Mouse (Mus musculus) limb, embryonic 13.5 days (tissue): ENCODE data around the gene Sema4c. TPM values are rescaled to one million over a fixed set of nuclear protein-coding genes. Genes with fewer than 3 reads are reported as not detected.
A peak's percentile ranks its signal among the peaks of the same experiment; 100 is the strongest.

Experiments
- ATAC-seq: fragments of 200-750 bp; cut with Nextera tagmentation; 2 replicates; pipeline ENCODE4 v1.8.0; 2017; ENCODE audit warnings: low read depth, moderate number of reproducible peaks, moderate TSS enrichment; ENCODE audit not compliant: low FRiP score
- H3K27ac ChIP-seq: fragments of 300-500 bp; sonication (generic); 2 replicates; pipeline ENCODE4 v1.5.1; 2015; ENCODE audit warnings: inconsistent platforms, mild to moderate bottlenecking, moderate library complexity
- H3K27me3 ChIP-seq: fragments of 300-500 bp; sonication (generic); 2 replicates; pipeline ENCODE4 v1.6.1; 2015; ENCODE audit warnings: mild to moderate bottlenecking, inconsistent platforms
- H3K36me3 ChIP-seq: fragments of 300-500 bp; sonication (generic); 2 replicates; pipeline ENCODE4 v1.6.1; 2015; ENCODE audit warnings: inconsistent platforms, mild to moderate bottlenecking, moderate library complexity
- H3K4me1 ChIP-seq: fragments of 300-500 bp; sonication (generic); 2 replicates; pipeline ENCODE4 v1.6.1; 2015; ENCODE audit warnings: inconsistent platforms
- H3K4me2 ChIP-seq: fragments of 300-500 bp; sonication (generic); replicated peaks from 2 replicates; pipeline ENCODE4 v1.6.1; 2015; ENCODE audit warnings: inconsistent platforms, mild to moderate bottlenecking, moderate library complexity
- H3K4me3 ChIP-seq: fragments of 300-500 bp; sonication (generic); 2 replicates; pipeline ENCODE4 v1.5.1; 2015; ENCODE audit warnings: moderate library complexity, mild to moderate bottlenecking, inconsistent platforms
- H3K9ac ChIP-seq: fragments of 300-500 bp; sonication (generic); 2 replicates; pipeline ENCODE4 v1.6.1; 2015; ENCODE audit warnings: mild to moderate bottlenecking, inconsistent platforms
- H3K9me3 ChIP-seq: fragments of 300-500 bp; sonication (generic); 2 replicates; pipeline ENCODE4 v1.6.1; 2016; ENCODE audit warnings: inconsistent platforms
- WGBS: fragments of 180-500 bp; shearing (Covaris S2); methylation state at CpG from one replicate; pipeline ENCODE4 v1.1.7; 2015; 5-methylcytosine and 5-hydroxymethylcytosine counted together
- polyA plus RNA-seq: library from polyadenylated mRNA; unstranded; fragments of >200 nt; fragmentation: Nextera tagmentation; extraction: Ambion mirVana; gene quantifications from 2 replicates; pipeline ENCODE4 v1.2.1, GENCODE M21; 2015

The Sema4c gene
- polyA plus RNA-seq, 1 experiment from 2014 or later = 21.8 TPM

DNA sequence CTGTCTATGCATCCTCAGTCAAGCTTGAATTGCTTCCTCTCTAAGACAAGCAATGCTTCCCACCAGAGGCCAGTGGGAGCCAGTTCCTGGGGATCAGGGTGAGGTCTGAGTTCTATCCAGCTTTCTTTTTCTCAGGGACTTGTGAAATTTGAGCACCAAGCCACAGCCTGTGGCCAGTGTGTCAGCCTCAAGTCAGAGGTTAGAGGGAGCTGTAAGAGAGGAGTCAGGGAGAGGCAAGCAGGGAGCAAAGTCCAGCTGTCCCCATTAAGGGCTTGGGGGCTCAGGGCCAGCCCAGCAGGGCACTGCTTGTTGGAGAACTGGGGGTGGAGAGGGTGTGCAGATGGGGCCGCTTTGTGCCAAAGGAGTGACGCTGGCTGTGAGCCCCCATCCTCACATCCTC is 5.0 kb upstream of the Sema4c start:
- no peak for ATAC-seq
- peaks cover 47% of the 10 kb centered on the region for H3K4me1 ChIP-seq
- H3K36me3 ChIP-seq = no peaks in the 10 kb centered on the region
- H3K9ac ChIP-seq = no peak overlapping the region
- H3K9me3 ChIP-seq = no peaks in the 10 kb centered on the region
- no peaks in the 10 kb centered on the region for H3K27me3 ChIP-seq
- H3K4me3 ChIP-seq = no peak overlapping the region
- WGBS = 51% methylated on average over 2 of the region's 2 CpGs
- no peak overlapping the region for H3K27ac ChIP-seq
- H3K4me2 ChIP-seq = no peak overlapping the region

DNA sequence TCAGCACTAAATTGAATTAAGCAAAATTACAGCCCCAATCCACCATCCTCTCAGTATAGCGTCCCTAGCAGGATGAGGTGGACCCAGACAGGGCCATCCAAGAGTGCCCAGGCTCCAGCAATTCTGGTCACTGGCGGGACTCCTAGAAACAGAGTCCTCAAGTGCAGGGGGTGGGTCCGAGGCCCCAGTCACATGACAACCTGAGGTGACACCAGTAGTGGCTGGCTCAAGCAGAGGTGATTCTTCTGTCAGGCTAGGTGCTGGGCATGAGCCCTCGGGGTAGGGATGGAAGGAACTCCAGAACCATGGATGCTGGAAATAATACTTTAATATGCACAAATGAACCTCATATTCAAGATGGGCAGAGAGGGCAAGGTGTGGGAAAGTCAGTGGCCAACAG is 4.2 kb upstream of the Sema4c start:
- H3K9me3 ChIP-seq = no peaks in the 10 kb centered on the region
- no peak overlapping the region for H3K4me2 ChIP-seq
- H3K9ac ChIP-seq = no peak overlapping the region
- 59% methylated on average over 4 of the region's 4 CpGs for WGBS
- no peaks in the 10 kb centered on the region for H3K36me3 ChIP-seq
- peaks cover 39% of the 10 kb centered on the region for H3K4me1 ChIP-seq
- H3K4me3 ChIP-seq = no peak overlapping the region
- H3K27me3 ChIP-seq = no peaks in the 10 kb centered on the region
- ATAC-seq = no peak
- H3K27ac ChIP-seq = no peak overlapping the region

DNA sequence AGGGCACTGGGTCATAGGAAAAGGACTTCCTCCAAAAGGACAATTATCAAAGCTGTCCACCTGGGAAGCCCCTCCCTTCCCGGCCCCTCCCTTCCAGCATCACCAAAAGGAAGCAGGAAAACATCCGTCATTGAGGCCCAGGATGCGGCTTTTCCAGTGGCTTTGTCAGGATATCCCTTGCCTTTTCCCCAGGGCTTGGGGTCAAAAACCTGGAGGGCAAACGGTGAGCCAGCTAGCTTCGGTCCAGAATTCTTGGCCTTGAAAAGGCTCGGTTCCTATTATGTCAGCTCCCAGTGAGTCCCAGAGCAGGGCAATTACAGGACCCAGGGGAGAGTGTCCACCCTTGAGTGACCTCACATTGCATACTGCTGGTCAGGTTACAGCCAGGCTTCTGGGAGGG is 2.8 kb upstream of the Sema4c start:
- H3K36me3 ChIP-seq = no peaks in the 10 kb centered on the region
- H3K4me1 ChIP-seq = peaks cover 32% of the 10 kb centered on the region
- no peak overlapping the region for H3K27ac ChIP-seq
- WGBS = 32% methylated on average over 6 of the region's 6 CpGs
- H3K27me3 ChIP-seq = no peaks in the 10 kb centered on the region
- H3K4me3 ChIP-seq = no peak overlapping the region
- H3K9ac ChIP-seq = no peak overlapping the region
- H3K4me2 ChIP-seq = no peak overlapping the region
- H3K9me3 ChIP-seq = no peaks in the 10 kb centered on the region
- ATAC-seq = no peak

DNA sequence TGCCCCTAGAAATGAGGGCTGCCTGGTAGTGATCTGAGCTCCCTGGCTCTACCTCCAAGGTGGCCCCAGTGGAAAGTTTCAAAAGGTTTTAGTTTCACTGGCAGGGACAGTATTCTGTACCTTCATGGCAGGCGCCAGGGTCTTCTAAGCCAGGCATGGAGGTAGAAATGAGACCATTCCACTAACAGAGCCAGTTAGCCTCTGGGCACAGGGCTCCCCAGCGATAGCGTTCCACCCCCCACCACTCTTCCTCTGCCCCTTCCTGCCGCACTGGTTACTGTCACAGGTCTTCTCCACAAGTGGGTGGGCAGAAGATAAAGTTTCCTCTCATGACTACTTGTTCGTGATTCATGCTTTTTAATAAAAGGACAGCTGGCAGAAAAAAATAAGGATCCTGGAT is 1.7 kb upstream of the Sema4c start:
- Histone ChIP-seq H3K4me3 (no peak overlapping the region), H3K4me1 (peaks cover 42% of the 10 kb centered on the region), H3K36me3 (peaks cover 7% of the 10 kb centered on the region), H3K27me3 (no peaks in the 10 kb centered on the region), H3K27ac (no peak overlapping the region), H3K9me3 (no peaks in the 10 kb centered on the region), H3K9ac (no peak overlapping the region), H3K4me2 (0 out of 2 replicates have a peak overlapping the region, but pooled peaks have one; percentile 98)
- ATAC-seq = no peak
- 57% methylated on average over 5 of the region's 5 CpGs for WGBS

DNA sequence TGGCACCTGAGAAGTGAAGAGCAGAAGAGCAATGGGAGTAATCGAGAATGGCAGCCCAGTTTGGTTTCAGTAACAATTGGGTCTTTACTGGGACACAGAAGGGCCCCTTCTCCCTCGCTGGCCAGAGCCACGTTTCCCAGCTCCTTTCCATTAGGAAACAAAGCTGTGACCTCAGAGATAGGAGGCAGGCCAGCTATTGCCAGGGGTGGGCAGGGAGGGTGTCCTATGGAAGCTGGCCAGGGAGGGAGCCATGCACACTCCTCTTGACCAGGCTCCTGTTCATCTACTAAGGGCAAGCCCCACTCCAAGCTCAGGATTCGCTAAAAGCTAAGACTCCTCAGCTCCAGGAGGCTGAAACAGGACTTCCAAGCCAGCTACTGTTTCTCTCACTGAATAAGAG is 1.1 kb upstream of the Sema4c start:
- Histone ChIP-seq H3K4me2 (peak overlapping the region; percentile 98), H3K9me3 (no peaks in the 10 kb centered on the region), H3K9ac (peak overlapping the region; percentile 98; the same call in 1 of the 2 replicates), H3K4me1 (peaks cover 48% of the 10 kb centered on the region), H3K4me3 (peak overlapping the region; percentile 94; the same call in 1 of the 2 replicates), H3K27me3 (no peaks in the 10 kb centered on the region), H3K27ac (peak overlapping the region; percentile 100; the same call in 1 of the 2 replicates), H3K36me3 (peaks cover 13% of the 10 kb centered on the region)
- WGBS = 11% methylated on average over 4 of the region's 4 CpGs
- ATAC-seq = no peak

DNA sequence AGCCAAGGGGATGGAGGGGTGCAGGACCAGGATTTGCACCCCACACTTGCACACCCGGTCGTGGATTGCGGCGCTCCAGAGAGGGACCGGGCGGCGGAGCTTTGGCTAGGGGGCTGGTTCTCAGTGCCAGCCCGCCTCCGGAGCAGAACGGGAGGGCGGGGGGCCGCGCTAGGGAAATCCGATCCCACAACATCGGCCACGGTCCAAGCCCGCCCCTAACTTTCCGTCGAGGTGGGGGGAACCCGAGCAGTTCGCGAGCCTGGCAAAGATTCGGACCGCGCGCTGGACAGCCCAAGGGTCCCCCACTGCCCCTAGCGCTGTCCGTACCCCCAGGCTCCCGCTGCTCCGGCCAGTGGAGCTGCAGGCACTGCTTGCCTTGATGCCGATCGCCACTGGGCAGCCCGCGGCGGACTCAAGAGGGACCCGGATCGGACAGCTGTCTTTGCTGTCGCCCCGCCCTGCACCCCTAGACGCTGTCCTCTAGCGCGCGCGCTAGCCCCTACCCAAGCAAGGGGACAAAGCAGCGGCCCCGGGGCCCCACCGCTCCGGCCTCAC is 615 bp downstream of the Sema4c start:
- Histone ChIP-seq H3K4me1 (peaks cover 49% of the 10 kb centered on the region), H3K27ac (peak overlapping the region; percentile 100), H3K4me2 (peak overlapping the region; percentile 98), H3K4me3 (peak overlapping the region; percentile 94), H3K27me3 (no peaks in the 10 kb centered on the region), H3K9ac (peak overlapping the region; percentile 98), H3K9me3 (no peaks in the 10 kb centered on the region), H3K36me3 (peaks cover 30% of the 10 kb centered on the region)
- ATAC-seq = peak; percentile 89
- 1% methylated on average over 47 of the region's 48 CpGs for WGBS

DNA sequence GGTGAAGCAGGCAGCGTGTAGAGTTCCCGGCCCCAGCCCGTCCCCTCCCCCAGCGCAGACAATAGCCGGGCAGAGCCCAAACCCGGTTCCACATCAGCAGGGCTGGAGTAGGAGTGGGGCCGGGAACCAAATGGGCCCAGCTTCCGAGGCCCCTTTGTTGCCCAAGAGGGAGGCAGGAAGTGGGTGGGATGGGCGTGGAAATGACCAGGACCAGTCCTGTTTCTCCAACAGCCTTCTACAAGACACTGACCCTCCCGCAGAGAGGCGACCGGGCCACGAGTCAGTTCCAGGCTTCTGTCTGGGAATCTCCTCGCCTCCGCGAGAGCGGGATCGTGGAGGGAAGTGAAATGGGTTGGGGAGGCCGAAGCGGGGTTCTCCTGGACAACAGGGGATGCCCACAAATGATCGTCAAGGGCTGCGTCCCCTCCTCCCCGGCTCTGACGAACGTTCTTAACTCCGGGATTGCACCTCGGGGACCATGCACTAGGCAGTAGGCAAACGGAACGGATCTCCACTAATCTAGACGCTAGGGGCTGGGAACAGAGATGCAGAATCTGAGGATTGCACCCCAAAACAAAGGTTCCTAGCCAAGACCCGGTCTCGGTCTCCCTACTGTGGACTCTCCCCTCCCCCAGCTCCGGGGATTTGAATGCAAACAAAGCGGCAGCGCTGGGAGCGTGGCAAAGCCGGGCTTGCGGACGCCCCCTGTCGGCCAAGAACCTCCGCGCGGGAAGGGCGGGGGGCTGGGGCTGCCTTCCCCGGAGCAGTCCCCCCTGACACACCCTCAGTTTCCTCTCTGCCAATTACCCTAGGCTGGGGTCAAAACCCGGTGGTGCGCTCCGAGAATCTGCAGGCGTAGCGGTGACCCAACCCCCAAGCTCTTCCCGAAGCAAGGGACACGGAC is 1.3 kb downstream of the Sema4c start:
- Histone ChIP-seq H3K27me3 (no peaks in the 10 kb centered on the region), H3K4me1 (peaks cover 49% of the 10 kb centered on the region), H3K4me2 (peak overlapping the region; percentile 98), H3K9ac (peak overlapping the region; percentile 98), H3K4me3 (peak overlapping the region; percentile 94), H3K27ac (peak overlapping the region; percentile 100), H3K36me3 (peaks cover 38% of the 10 kb centered on the region), H3K9me3 (no peaks in the 10 kb centered on the region)
- under 1% methylated on average over 52 of the region's 52 CpGs for WGBS
- ATAC-seq = peak; percentile 83

DNA sequence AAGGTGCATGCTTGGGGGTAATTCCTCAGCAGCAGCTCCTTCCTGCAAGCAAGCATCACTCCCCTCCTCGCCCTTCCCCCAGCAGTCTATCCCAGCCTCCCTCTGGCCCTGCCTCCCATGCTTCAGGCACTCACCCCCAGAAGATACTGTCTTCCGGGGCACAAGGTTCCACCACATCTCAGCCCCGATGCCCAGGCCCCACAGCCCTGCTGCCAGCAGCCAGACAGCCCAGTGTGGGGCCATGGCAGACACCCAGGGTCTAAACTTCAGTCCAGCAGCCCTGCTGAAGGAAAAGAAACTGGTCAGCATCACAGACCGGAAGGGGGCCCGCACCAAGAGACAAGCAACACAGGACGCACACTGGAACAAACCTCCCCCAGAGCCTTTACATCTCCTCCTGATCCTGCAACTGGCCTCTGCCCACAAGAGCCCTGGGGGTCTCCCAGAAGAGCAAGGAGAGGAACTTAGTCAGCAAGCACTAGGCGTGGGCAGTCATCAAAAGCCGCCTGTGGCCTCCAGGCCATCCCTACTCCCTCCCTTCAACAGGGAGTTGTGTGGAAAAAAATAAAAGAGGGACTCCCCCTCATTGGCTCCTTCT is 2.3 kb downstream of the Sema4c start:
- H3K4me1 ChIP-seq = peaks cover 44% of the 10 kb centered on the region
- peaks cover 47% of the 10 kb centered on the region for H3K36me3 ChIP-seq
- WGBS = 0% methylated on average over 8 of the region's 8 CpGs
- H3K27me3 ChIP-seq = no peaks in the 10 kb centered on the region
- peak overlapping the region; percentile 98 for H3K9ac ChIP-seq
- peak overlapping the region; percentile 100 for H3K27ac ChIP-seq
- H3K4me3 ChIP-seq = peak overlapping the region; percentile 94
- no peaks in the 10 kb centered on the region for H3K9me3 ChIP-seq
- peak overlapping the region; percentile 98 for H3K4me2 ChIP-seq
- ATAC-seq = no peak

DNA sequence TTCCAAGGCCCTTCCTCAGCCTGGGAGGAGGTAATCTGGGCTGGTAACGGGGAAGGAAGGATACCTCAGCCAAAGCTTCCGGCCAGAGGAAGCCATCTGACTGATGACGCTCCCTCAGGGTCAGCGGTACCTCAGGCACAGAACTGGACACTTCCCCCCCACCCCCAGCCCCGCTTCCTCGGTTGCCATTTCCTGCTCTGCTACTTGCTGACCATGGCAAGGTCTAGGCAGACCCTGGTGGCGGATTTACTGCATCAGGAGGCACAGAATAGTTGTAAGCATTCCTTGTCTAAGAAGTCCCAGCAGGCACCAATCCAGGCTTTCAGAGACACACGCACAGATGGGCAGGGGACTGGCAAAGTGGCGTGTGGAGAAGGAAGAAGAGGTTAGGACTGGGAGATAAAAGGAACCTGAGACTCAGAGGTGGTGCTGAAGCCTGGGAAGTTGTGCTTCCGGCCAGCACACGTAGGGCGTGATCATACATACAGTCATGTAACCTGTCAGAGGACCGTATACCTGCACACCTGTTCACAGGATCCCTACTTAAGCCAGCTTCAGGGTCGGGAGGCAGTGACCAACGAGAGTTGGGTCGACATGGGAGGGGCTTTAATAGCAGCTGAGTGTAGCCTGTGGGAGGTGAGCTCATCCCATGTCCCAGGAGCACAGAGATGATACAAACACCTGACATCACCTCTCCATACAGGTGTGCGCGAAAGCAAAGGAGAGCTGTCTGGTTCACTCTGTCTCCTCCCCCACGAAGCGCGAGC is 3.3 kb downstream of the Sema4c start:
- peaks cover 58% of the 10 kb centered on the region for H3K36me3 ChIP-seq
- peak overlapping the region; percentile 94 for H3K4me3 ChIP-seq
- H3K4me1 ChIP-seq = peaks cover 46% of the 10 kb centered on the region
- ATAC-seq = no peak
- peak overlapping the region; percentile 98 for H3K4me2 ChIP-seq
- H3K9ac ChIP-seq = peak overlapping the region; percentile 98
- WGBS = 68% methylated on average over 21 of the region's 21 CpGs
- H3K27ac ChIP-seq = 0 out of 2 replicates have a peak overlapping the region, but pooled peaks have one; percentile 100
- no peaks in the 10 kb centered on the region for H3K9me3 ChIP-seq
- H3K27me3 ChIP-seq = no peaks in the 10 kb centered on the region

DNA sequence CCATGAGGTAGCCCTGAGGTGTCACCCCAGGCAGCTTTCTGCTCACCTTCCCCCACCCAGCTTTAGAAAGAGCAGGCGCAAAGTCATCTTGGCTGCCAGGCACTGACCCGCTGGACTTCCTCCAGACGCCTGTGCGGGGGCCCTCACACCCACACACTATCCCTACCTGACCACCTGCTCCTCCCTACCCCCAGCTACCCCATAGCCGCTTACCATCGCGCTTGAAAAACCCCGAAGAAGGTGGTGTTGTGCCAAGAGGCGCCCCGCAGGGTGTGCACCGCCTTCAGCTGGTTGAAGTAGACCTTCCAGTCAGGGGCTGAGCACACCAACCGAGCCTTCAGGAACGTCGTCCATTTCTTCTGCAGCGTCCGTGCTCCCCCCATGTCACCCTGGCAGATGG is 5.6 kb downstream of the Sema4c start:
- peaks cover 77% of the 10 kb centered on the region for H3K36me3 ChIP-seq
- H3K9me3 ChIP-seq = no peaks in the 10 kb centered on the region
- 88% methylated on average over 16 of the region's 16 CpGs for WGBS
- no peak overlapping the region for H3K27ac ChIP-seq
- no peak overlapping the region for H3K4me3 ChIP-seq
- H3K4me2 ChIP-seq = no peak overlapping the region
- no peaks in the 10 kb centered on the region for H3K27me3 ChIP-seq
- peaks cover 54% of the 10 kb centered on the region for H3K4me1 ChIP-seq
- no peak for ATAC-seq
- no peak overlapping the region for H3K9ac ChIP-seq

DNA sequence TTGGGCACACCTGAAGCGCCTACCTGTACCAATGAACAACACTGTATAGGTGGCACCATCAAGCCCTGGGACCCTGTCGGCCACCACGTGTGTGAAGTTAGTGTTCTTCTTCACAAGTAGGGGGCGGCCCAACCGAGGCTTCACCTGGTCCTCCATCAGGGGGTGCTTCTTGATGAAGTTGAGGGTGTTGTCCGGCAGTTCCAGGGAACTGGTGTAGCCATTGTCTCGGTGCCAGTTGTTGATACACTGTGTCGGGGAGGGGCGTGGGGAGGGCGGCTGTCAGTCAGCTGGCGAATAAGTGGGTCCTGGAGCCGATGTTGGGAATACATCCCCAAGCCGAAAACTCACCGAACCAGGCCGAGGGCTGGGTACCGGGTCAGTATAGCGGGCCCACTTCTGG is 6.2 kb downstream of the Sema4c start:
- 88% methylated on average over 17 of the region's 17 CpGs for WGBS
- ATAC-seq = no peak
- H3K4me3 ChIP-seq = no peak overlapping the region
- H3K9me3 ChIP-seq = no peaks in the 10 kb centered on the region
- peaks cover 77% of the 10 kb centered on the region for H3K36me3 ChIP-seq
- no peak overlapping the region for H3K27ac ChIP-seq
- no peak overlapping the region for H3K9ac ChIP-seq
- no peak overlapping the region for H3K4me2 ChIP-seq
- H3K4me1 ChIP-seq = peaks cover 57% of the 10 kb centered on the region
- no peaks in the 10 kb centered on the region for H3K27me3 ChIP-seq
